Mouse (Mus musculus) small intestine, adult 2 months (tissue): ENCODE data around the gene Kctd20.

Source experiments
- CTCF ChIP-seq: fragments of 200-500 bp; IDR thresholded peaks from 2 replicates; pipeline ENCODE4 v1.5.1; 2012; ENCODE audit warnings: low read depth, mild to moderate bottlenecking, control low read depth, inconsistent platforms, low read length, moderate library complexity, mixed read lengths; ENCODE audit not compliant: insufficient replicate concordance, insufficient read length; ENCODE audit errors: extremely low read depth
- POLR2A ChIP-seq: fragments of 200-500 bp; IDR thresholded peaks from 2 replicates; pipeline ENCODE4 v1.6.1; 2012; ENCODE audit warnings: low read depth, mild to moderate bottlenecking, control low read depth, inconsistent platforms, low read length, moderate library complexity

DNA sequence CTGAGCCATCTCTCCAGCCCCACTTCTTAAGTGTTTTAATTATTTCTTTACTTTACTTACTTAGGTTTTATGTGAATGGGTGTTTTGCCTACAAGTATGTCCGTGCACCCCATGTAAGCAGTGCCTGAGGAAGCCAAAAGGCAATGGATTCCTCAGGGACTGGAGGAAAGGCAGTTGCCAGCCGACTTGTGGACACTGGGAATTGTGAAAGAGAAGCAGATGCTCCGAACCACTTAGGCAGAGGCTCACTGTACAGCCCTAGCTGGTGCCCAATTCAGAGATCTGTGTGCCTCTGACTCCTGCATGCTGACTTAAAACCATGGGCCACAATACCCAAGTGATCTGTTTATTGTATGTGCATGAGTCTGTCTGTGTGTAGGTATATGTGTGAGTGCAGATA is 37.2 kb downstream of the Kctd20 start:
- TF ChIP-seq POLR2A (no peak), CTCF (no peak)
